Mouse (Mus musculus) A20 (cell line): Measurements from ENCODE around the gene Gm20388.
"Not testable (repeated sequence)": the region's sequence is repeated elsewhere in the genome, so short reads cannot be mapped to it uniquely, and the experiment has no call there.

Experiments used
- DNase-seq: peaks from one replicate; pipeline ENCODE4 v3.0.0-alpha.2; 2011; ENCODE audit warnings: low read depth, low spot score

The Gm20388 gene

DNA sequence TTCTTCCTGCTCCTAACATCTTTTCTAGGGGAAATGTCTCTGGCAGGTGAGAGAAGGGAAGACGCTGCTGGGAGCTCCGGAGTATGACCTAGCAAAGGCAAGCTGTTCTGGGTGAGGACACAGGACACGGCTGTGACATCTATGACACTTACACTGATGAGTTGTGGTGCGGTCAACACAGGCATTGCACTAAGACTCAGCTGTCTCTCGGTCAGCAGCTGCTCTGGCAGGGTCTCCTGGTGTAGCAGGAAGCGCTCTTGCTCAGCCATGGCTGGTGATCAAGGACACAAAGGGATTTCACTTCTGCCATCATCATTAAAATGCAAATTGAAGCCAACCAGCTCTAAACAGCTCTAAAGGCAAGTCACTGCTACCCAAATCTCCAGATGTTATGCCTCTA lies 3997.0 kb downstream of the Gm20388 start:
- no peak for DNase-seq

DNA sequence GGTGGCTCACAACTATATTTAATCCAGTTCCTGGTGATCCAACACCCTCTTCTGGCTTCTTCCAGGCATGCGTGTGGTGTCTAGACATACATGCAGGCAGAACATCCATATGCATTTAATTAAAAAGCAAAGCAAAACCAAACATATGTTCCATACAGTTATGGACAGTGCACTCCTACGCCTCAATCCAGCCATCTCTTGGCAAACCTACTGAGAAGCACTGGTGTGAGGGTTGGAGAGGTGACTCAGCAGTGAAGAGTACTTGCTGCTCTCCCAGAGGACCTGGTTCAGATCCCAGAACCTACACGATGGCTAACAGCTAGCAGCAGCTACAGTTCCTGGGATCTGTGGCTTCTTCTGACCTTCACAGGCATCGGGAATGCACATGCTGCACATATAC lies 4001.6 kb downstream of the Gm20388 start:
- DNase-seq, result no peak

DNA sequence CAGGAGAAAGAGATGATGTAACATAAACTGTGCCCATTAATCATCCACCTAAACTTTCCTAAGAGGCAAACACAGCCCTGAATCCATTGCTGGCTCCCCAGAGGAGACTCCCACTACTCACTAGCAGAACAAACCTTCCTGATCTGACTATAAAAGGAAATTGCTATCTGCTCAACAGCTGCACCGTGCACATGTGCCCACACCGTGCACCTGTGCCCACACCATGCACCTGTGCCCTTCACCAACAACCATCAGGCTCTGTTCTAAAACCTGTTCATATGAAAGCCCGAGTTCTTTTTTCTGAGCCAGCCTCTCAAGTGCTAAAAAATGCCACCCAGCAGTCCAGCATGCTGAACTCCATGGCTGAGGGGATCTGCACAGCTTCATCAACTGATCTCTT lies 4004.0 kb downstream of the Gm20388 start:
- no peak for DNase-seq

DNA sequence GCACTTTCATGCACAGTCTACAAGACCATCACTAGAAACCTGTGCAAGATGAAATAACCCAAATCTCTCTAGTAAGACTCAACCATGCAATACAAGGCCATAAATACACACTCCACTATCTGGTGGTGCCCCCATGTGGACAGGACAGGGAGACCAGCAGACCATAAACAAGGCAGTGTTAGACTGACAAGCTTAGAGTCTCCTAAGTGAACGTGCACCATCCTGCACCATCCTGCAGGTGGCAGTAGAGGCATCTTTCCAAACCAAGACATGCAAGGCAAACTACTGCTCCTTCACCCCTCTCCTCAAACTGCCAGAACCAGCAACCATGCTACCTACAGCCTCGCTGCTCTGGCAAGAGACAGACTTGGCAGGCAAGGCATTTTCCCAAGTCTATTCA lies 4014.1 kb downstream of the Gm20388 start:
- DNase-seq, result peak; percentile 89

DNA sequence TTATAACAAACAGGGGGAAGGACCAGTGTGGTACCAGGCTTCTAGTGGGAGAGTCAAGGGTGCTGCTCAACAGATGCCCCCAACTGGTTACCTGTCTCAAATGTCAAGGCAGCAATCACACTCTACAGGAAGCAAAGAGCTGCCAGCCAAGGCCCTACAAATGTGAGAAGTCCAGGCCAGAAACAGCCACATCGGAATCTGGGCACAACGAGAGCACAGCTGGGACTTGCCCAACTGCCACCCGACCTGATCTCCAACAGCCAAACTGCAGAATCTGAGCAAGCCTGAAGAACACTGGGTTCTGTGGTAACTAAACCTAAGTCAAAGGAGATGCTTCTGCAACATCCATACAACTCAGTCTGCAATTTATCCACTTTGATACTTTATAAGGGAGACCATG lies 4015.0 kb downstream of the Gm20388 start:
- no peak for DNase-seq

DNA sequence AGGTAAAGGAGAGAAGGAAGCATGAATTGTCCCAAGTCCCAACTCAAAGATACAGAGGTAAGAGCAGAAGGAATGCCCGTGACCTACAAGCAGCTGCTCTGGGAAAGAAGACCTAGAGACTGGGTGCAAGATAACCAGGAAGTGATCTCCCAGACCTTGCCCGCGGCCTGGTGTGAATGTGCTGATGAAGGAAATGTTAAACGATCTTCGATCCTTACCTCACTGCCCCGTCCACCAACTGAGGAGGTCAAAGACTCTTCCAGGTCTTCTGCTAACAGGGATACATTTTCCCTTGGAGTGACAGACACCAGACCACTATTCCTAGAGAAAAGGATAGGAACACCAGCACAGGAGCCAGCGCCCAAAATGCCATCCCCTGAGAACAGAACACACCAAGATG lies 4018.4 kb downstream of the Gm20388 start:
- no peak for DNase-seq

DNA sequence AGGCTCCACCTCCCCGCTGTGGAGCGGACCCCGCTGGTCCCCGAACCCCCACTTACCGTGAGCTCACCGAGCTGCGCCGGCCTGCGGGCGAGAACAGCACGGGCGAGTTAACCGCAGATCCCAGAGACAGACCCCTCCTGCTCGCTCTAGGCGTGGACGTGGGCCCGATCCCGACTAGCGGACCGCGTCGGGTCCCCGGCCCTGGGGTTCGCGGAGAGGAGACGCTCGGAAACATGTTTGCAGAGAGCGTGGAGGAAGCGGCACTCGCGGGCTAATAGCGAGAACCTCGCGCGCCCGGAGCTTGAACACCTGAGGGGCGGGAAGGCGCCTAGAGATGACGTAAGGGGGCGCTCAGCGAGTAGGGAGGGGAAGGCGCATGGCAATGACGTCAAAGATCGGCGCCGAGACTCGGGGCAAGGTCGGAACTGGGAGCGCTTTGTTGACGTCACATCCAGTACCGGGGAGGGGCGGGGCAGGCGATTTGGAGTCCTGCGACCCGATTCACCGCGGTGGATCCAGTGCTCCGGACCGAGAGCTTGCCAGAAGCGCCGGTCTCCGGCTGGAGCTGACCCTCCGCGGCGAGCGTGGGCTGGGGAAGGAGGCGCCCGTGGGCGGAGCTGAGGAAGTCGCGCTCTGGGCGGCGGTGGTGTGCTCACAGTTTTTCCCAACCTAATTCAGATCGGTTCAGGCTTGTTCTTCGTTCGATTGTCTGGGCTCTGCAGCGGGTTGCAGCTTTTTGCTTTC lies 4038.5 kb downstream of the Gm20388 start, which contains the start of gene Nup133:
TSS of gene Nup133 (minus strand) at position 324 of the 744 bp plus-strand sequence.
- DNase-seq, result peak; percentile 99

DNA sequence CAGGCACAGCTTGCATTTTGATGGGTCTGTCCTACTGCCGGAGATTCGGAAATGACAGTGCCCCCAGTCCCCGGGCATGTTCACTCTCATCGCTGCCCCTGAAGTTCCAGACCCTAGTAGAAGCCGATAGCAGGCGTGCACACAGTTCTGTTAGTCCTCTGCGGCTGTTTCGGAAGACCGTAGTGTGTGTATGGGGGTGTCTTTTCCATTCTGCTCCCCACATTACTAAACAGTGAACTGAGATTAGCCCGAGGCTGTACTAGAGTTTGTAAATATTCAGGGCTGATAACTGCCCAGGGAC lies 4039.0 kb downstream of the Gm20388 start:
- no peak for DNase-seq

DNA sequence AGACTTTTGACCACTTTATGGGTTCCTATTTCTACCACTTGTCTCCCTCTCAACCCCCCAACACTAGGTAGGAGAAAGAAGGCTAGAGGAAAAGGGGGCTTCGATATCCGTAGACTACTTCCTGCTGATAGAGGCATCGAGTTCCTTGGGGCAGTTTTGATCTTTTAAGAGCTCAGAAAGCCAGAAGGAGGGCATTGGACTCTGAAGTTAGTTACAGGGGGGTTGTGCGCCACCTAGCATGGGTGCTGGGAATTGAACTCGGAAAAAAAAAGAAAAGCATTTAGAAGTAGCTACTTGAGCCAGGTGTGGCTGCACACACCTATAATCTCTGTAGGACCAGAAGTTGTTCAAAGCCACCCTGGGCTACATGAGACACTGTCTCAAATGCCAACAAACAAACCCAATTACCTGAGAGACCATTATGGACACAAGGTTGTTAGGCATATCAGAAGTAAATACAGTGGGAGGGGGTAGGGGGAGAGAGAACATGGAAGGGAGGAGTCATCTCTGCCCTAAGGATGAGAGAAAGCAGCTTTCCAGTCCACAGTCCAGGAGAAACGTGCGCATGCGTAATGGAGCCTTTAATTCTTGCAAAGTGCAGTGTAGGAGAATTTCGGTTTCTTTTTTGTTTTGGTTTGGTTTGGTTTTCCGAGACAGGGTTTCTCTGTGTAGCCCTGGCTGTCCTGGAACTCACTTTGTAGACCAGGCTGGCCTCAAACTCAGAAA lies 4039.6 kb downstream of the Gm20388 start:
- DNase-seq, result peak; percentile 87

DNA sequence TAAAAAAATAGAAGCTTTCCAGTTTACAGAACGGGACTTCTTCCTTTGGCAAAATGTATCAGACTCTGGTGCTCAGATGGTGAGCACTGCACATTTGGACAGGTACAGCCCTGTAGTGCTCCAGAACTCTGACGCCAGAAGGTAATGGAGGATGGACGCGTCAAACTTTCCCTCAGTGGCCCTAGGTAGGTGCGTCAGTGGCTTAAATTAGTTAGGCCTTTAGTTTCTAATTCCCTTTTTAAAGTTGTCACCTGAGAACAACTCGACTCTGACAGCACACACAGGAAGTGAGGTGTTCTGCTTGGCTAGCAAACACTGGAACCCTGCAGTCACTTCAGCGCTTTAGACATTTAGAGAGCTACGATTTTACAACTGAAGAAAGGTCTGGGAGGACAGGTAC lies 4043.0 kb downstream of the Gm20388 start:
- DNase-seq, result peak; percentile 74

DNA sequence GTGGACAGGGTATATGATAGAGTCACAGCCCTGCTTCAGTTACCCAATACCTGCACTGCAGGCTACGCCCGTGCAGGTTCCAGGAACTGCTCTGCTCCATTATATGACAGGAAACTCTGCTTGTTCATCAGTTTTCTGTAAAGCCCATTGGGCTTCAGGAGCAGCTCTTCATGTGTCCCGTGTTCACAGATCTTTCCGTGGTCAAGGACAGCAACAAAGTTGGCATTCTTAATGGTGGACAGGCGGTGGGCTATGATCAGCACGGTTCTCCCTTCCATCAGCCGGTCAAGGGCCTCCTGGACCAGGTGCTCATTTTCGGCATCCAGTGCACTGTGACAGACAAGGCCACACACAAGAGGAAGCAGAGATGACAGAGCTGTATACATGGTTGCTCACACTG lies 4043.6 kb downstream of the Gm20388 start:
- DNase-seq, result peak; percentile 70

DNA sequence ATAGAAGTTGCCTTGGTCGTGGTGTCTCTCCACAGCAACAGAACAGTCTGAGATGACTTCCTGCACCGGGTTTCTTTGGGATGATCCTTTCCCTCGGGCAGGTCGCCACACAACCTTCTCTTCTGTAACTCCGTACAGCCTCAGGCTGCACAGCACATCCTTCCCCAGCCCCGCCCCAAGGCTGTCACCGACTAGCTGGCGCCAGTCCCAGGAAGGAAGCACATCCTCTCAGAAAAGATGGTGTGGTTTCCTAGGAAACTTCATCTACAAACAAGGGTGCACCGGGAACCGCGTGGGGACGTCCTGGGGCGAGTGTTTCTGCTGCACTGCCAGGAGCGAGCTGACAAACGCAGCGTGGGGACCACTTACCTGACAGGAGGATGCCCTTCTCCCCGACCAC lies 4047.5 kb downstream of the Gm20388 start:
- no peak for DNase-seq

DNA sequence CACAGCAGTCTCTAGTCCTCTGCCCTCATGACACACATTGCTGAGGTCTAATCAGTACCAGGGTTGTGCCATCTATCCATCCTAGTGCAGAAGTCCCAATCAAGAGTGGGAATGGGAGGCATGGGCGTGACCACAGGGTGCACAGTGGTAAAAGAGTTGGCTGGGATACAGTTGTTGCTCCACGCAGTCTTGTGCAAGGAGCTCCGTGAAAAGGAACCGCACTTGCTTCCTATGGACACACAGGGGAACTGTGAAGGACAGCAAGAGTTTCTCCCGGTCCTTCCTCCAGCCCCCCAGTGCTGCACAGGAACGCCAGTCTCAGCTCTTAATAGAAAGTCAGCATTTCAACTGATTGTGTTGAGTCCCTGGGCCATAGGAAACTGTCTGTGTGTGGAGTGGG lies 4048.8 kb downstream of the Gm20388 start:
- no peak for DNase-seq

DNA sequence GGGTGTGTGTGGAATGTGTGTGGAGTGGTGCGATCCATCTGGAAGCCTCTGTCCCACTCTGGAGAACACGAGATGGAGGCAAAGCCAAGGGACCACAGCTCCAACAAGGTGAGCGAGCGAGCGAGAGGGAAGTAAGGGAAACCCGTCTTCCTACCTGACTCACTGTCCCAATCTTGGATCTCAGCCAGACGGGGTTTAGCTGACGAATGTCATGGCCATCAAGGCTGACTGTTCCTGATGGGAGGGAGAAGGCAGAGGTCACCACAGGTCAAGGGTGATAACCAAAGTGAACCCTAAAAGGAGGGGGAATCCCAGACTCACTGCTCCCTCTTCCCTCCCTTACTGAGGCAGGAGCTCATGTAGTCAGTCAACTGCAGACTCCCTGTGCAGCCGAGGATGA lies 4049.4 kb downstream of the Gm20388 start:
- DNase-seq, result no peak

DNA sequence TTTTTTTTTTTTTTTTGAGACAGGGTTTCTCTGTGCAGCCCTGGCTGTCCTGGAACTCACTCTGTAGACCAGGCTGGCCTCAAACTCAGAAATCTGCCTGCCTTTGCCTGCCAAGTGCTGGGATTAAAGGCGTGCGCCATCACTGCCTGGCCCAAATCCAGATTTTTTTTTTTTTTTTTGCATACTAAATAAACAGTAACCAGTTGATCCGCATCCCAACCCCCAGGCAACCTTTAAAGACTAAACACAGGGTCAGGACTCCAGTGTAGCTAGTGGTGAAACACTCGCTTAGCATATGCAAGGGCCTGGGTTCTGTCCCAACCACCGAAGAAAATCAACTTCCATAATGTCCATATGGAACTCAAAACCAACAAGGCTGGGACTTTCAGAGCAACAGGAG lies 4049.9 kb downstream of the Gm20388 start:
- not testable (repeated sequence) for DNase-seq

DNA sequence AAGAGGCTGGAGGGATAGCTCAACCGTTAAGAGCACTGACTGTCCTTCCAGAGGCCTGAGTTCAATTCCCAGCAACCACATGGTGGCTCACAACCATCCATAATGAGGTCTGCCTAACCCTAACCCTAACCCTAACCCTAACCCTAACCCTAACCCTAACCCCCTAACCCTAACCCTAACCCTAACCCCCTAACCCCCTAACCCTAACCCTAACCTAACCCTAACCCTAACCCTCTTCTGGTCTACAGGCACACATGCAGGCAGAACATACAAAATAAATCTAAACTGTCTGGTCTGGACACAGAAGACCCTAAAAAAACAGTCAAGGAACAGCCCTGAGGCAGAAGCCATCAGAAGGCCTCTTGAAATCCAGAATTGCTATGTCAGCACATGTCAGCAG lies 4050.7 kb downstream of the Gm20388 start:
- no peak for DNase-seq

DNA sequence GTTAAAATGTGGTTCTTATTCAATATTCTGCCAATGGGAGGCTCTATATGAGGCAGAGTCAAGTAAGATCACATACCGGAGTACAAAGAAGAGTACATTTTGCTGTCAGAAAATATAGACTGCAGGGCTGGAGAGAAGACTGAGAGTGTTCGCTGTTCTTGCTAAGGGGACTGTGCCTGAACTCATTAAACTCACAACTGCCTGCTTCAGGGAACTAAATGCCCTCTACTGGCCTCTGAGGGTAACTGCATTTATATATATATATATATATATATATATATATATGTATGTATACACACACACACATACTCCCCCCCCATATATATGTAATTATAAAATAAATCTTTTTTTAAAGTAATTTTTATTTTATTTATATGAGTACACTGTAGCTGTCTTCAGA lies 4056.3 kb downstream of the Gm20388 start:
- DNase-seq, result peak; percentile 32

DNA sequence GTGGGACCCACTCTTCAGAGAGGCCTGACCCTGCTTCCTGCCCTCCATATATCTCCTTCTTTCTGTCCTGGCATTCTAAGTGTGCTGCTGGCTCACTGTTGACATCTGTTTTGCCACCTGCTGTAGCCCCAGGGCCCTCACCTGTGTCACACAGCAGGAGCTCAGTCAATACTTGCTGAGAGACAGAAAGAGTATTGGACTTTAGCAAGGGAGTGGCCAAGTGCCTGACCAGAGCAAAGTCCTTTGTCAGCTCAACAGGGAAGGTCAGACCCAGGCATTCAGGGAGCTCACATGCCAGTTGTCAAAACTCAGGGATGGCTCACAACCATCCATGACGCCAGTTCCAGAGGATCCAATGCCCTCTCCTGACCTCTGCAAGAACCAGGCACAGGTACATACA lies 4062.9 kb downstream of the Gm20388 start:
- no peak for DNase-seq

DNA sequence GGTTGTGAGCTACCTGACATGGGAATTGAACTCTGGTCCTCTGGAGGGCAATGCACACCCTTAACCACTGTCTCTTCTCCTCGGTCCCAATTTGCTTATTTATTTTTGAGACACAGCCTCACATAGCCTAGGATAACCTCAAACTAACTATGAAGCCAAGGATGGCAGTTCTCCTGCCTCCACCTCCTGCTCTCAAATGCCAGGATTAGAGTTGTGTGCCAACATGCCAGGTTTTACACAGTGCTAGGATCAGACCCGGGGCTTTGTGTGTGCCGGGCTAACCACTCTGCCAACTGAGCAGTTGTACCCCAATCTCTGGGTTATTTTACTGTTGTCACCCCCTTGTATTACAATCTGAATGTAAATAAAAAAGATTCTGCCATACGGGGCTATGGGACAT lies 4066.9 kb downstream of the Gm20388 start:
- no peak for DNase-seq

DNA sequence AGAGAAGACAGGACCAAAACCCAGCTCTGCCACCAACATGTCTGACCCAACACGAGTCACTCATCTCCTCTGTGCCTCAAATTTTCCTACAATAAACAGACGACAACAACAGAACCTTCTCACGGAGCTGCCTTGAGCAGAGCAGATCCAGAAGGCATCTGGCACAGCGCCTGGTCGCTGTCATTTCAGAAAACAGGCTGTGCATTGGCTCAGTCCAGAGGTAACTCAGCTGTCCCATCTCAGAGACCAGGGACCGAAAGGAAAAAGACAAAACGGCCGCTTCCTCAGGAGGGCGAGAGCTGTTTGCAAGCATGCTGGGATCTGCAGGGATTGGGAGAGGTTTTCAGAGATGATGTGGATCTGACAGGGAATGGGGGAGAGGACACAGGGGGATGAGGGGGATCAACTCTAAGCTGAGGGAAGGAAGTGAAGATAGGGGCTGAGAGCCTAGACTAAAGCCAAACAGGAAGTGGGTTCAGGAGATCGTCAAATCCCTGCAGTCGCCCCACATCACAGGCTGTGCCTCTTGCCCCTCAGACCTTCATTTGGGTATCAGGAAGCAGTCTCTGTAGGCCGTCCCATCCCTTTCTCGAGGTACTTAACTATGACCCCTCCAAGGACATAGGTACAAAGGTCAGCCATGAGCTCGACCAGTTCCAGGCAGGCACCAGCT lies 4067.7 kb downstream of the Gm20388 start:
- no peak for DNase-seq

DNA sequence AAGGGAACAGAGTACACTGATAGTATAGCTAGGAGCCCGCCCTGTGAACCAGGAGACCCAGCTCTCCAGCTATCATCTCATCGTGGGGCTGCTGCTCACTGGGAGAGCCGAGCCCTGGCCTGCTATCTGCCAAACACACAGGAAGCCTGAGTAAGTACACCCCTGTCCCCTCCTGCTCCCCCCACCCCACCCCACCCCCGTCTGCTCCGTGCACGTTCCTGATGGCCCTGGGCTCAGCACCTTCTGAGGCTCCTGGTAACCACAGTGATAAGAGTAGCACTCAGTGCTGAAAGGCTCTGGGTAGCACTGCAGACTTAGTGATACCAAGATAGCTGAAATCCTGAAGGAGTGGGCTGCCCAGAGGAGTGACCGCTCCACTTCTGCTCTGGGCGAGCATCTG lies 4068.3 kb downstream of the Gm20388 start:
- DNase-seq, result no peak

DNA sequence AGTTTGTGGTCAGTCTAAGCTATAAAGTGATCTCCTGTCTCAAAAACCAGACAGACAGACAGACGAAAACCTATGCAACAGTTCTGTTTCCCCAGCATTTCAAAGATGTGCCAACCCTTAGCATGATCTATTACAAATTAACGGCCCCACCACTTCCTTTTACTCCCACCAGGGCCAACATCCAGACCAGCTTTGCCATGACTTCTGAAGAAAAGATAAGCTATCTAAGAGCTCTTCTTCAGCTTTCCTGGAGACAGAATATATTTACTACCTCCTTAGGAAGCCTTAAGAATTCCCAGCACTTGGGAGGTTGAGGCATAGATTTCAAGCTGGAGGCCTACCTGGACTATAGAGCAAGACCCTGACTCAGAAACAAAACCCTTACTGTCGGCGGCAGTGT lies 4069.6 kb downstream of the Gm20388 start:
- DNase-seq, result no peak

DNA sequence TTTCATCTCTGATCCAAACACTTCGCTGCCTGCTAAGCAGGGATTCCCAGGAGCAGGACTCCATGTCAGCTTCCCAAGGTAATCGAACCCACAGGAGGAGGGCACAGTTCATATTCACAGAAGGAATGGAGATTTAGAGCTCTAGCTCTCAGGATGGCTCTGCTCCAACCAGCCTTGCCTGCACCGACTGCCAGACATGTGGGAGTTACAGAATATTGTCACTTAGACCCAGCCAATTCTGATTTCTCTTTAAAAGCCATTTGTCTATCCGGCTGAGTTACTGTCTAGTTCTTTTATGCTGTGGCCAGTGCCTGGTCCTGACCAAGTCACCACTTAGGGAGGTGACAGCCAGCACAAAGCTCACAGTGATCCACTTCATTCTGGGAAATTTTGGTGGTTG lies 4071.0 kb downstream of the Gm20388 start:
- peak; percentile 13 for DNase-seq
